Mouse (Mus musculus): ENCODE measurements around the gene Pign. TPM values are rescaled to one million over a fixed set of nuclear protein-coding genes. Genes with fewer than 3 reads are reported as not detected.

Gene Pign
- polyA plus RNA-seq, 1 experiment from 2014 or later = 15.9 TPM

- Histone ChIP-seq H3K27me3 (ENCODE audit: control insufficient read depth, insufficient read depth, low read length) (no peaks in the 10 kb centered on the region), H3K27ac (ENCODE audit: low read depth, low read length) (no peak overlapping the region), H3K4me1 (replicated peaks; ENCODE audit: control insufficient read depth, insufficient read depth, low read length) (no peaks in the 10 kb centered on the region), H3K9me3 (ENCODE audit: control insufficient read depth, low read length) (no peaks in the 10 kb centered on the region), H3K4me2 (ENCODE audit: low read depth, low read length, severe bottlenecking) (no peak overlapping the region), H3K9ac (ENCODE audit: low read length) (no peak overlapping the region), H3K36me3 (ENCODE audit: control insufficient read depth, insufficient read depth, low read length) (no peaks in the 10 kb centered on the region), H3K4me3 (ENCODE audit: low read depth, low read length) (no peak overlapping the region)
- DNase-seq (ENCODE audit: low spot score) = no peak
- no peak for ATAC-seq (replicated peaks; ENCODE audit: low FRiP score)
- WGBS = 89% methylated on average over 2 of the region's 2 CpGs
Measured at GRCm38 (mm10) chr1:105674763-105675162, 11.3 kb upstream of the Pign start.

GRCm38 (mm10) chr1:105669700-105670099, 6.2 kb upstream of the Pign start:
- Histone ChIP-seq H3K4me2 (ENCODE audit: low read depth, low read length, severe bottlenecking) (no peak overlapping the region), H3K9me3 (ENCODE audit: control insufficient read depth, low read length) (no peaks in the 10 kb centered on the region), H3K9ac (ENCODE audit: low read length) (no peak overlapping the region), H3K36me3 (ENCODE audit: control insufficient read depth, insufficient read depth, low read length) (no peaks in the 10 kb centered on the region), H3K4me3 (ENCODE audit: low read depth, low read length) (no peak overlapping the region), H3K4me1 (replicated peaks; ENCODE audit: control insufficient read depth, insufficient read depth, low read length) (no peaks in the 10 kb centered on the region), H3K27ac (ENCODE audit: low read depth, low read length) (no peak overlapping the region), H3K27me3 (ENCODE audit: control insufficient read depth, insufficient read depth, low read length) (no peaks in the 10 kb centered on the region)
- no peak for DNase-seq (ENCODE audit: low spot score)
- ATAC-seq (replicated peaks; ENCODE audit: low FRiP score) = no peak

- Histone ChIP-seq H3K27ac (ENCODE audit: low read depth, low read length) (no peak overlapping the region), H3K9ac (ENCODE audit: low read length) (peak overlapping the region; percentile 80), H3K36me3 (ENCODE audit: control insufficient read depth, insufficient read depth, low read length) (no peaks in the 10 kb centered on the region), H3K27me3 (ENCODE audit: control insufficient read depth, insufficient read depth, low read length) (no peaks in the 10 kb centered on the region), H3K4me1 (replicated peaks; ENCODE audit: control insufficient read depth, insufficient read depth, low read length) (no peaks in the 10 kb centered on the region), H3K4me3 (ENCODE audit: low read depth, low read length) (peak overlapping the region; percentile 93), H3K9me3 (ENCODE audit: control insufficient read depth, low read length) (no peaks in the 10 kb centered on the region), H3K4me2 (ENCODE audit: low read depth, low read length, severe bottlenecking) (peak overlapping the region; percentile 88)
- under 1% methylated on average over 68 of the region's 68 CpGs for WGBS
- peak; percentile 62 for DNase-seq (ENCODE audit: low spot score)
- ATAC-seq (replicated peaks; ENCODE audit: low FRiP score) = no peak
Measured at GRCm38 (mm10) chr1:105663962-105664812, 710 bp upstream of the Pign start.

GRCm38 (mm10) chr1:105662820-105663170, 682 bp downstream of the Pign start:
- Histone ChIP-seq H3K27ac (ENCODE audit: low read depth, low read length) (no peak overlapping the region; the same call in 1 of the 2 replicates), H3K4me2 (ENCODE audit: low read depth, low read length, severe bottlenecking) (peak overlapping the region; percentile 57), H3K36me3 (ENCODE audit: control insufficient read depth, insufficient read depth, low read length) (no peaks in the 10 kb centered on the region), H3K27me3 (ENCODE audit: control insufficient read depth, insufficient read depth, low read length) (no peaks in the 10 kb centered on the region), H3K9me3 (ENCODE audit: control insufficient read depth, low read length) (no peaks in the 10 kb centered on the region), H3K9ac (ENCODE audit: low read length) (peak overlapping the region; percentile 65), H3K4me3 (ENCODE audit: low read depth, low read length) (peak overlapping the region; percentile 93), H3K4me1 (replicated peaks; ENCODE audit: control insufficient read depth, insufficient read depth, low read length) (no peaks in the 10 kb centered on the region)
- WGBS = 11% methylated on average over 6 of the region's 6 CpGs
- no peak for DNase-seq (ENCODE audit: low spot score)
- ATAC-seq (replicated peaks; ENCODE audit: low FRiP score) = no peak

GRCm38 (mm10) chr1:105660015-105660414, 3.5 kb downstream of the Pign start:
- Histone ChIP-seq H3K36me3 (ENCODE audit: control insufficient read depth, insufficient read depth, low read length) (no peaks in the 10 kb centered on the region), H3K4me1 (replicated peaks; ENCODE audit: control insufficient read depth, insufficient read depth, low read length) (no peaks in the 10 kb centered on the region), H3K9me3 (ENCODE audit: control insufficient read depth, low read length) (no peaks in the 10 kb centered on the region), H3K9ac (ENCODE audit: low read length) (no peak overlapping the region), H3K4me3 (ENCODE audit: low read depth, low read length) (no peak overlapping the region), H3K27ac (ENCODE audit: low read depth, low read length) (no peak overlapping the region), H3K4me2 (ENCODE audit: low read depth, low read length, severe bottlenecking) (no peak overlapping the region), H3K27me3 (ENCODE audit: control insufficient read depth, insufficient read depth, low read length) (no peaks in the 10 kb centered on the region)
- DNase-seq (ENCODE audit: low spot score) (no peak), ATAC-seq (replicated peaks; ENCODE audit: low FRiP score) (no peak)
- 24% methylated on average over 3 of the region's 3 CpGs for WGBS

- DNase-seq (ENCODE audit: low spot score) = no peak
- no peaks in the 10 kb centered on the region for H3K27me3 ChIP-seq (ENCODE audit: control insufficient read depth, insufficient read depth, low read length)
- H3K9ac ChIP-seq (ENCODE audit: low read length) = no peak overlapping the region
- no peaks in the 10 kb centered on the region for H3K9me3 ChIP-seq (ENCODE audit: control insufficient read depth, low read length)
- no peaks in the 10 kb centered on the region for H3K4me1 ChIP-seq (replicated peaks; ENCODE audit: control insufficient read depth, insufficient read depth, low read length)
- no peaks in the 10 kb centered on the region for H3K36me3 ChIP-seq (ENCODE audit: control insufficient read depth, insufficient read depth, low read length)
- H3K27ac ChIP-seq (ENCODE audit: low read depth, low read length) = no peak overlapping the region
- no peak for ATAC-seq (replicated peaks; ENCODE audit: low FRiP score)
- no peak overlapping the region for H3K4me3 ChIP-seq (ENCODE audit: low read depth, low read length)
- H3K4me2 ChIP-seq (ENCODE audit: low read depth, low read length, severe bottlenecking) = no peak overlapping the region
- WGBS = 91% methylated on average over 1 of the region's 1 CpGs
Measured at GRCm38 (mm10) chr1:105653981-105654380, 9.5 kb downstream of the Pign start.

GRCm38 (mm10) chr1:105650650-105651049, 12.8 kb downstream of the Pign start:
- ATAC-seq (replicated peaks; ENCODE audit: low FRiP score) (no peak), DNase-seq (ENCODE audit: low spot score) (no peak)
- H3K9me3 ChIP-seq (ENCODE audit: control insufficient read depth, low read length) = no peaks in the 10 kb centered on the region
- H3K27me3 ChIP-seq (ENCODE audit: control insufficient read depth, insufficient read depth, low read length) = no peaks in the 10 kb centered on the region
- no peaks in the 10 kb centered on the region for H3K36me3 ChIP-seq (ENCODE audit: control insufficient read depth, insufficient read depth, low read length)
- H3K4me2 ChIP-seq (ENCODE audit: low read depth, low read length, severe bottlenecking) = no peak overlapping the region
- WGBS = 88% methylated on average over 1 of the region's 1 CpGs
- no peak overlapping the region for H3K9ac ChIP-seq (ENCODE audit: low read length)
- no peak overlapping the region for H3K27ac ChIP-seq (ENCODE audit: low read depth, low read length)
- H3K4me3 ChIP-seq (ENCODE audit: low read depth, low read length) = no peak overlapping the region
- no peaks in the 10 kb centered on the region for H3K4me1 ChIP-seq (replicated peaks; ENCODE audit: control insufficient read depth, insufficient read depth, low read length)

- no peaks in the 10 kb centered on the region for H3K9me3 ChIP-seq (ENCODE audit: control insufficient read depth, low read length)
- no peak overlapping the region for H3K27ac ChIP-seq (ENCODE audit: low read depth, low read length)
- H3K4me2 ChIP-seq (ENCODE audit: low read depth, low read length, severe bottlenecking) = no peak overlapping the region
- H3K27me3 ChIP-seq (ENCODE audit: control insufficient read depth, insufficient read depth, low read length) = no peaks in the 10 kb centered on the region
- no peaks in the 10 kb centered on the region for H3K4me1 ChIP-seq (replicated peaks; ENCODE audit: control insufficient read depth, insufficient read depth, low read length)
- 84% methylated on average over 3 of the region's 3 CpGs for WGBS
- no peak overlapping the region for H3K4me3 ChIP-seq (ENCODE audit: low read depth, low read length)
- DNase-seq (ENCODE audit: low spot score) (no peak), ATAC-seq (replicated peaks; ENCODE audit: low FRiP score) (no peak)
- no peak overlapping the region for H3K9ac ChIP-seq (ENCODE audit: low read length)
- H3K36me3 ChIP-seq (ENCODE audit: control insufficient read depth, insufficient read depth, low read length) = no peaks in the 10 kb centered on the region
Measured at GRCm38 (mm10) chr1:105644093-105644492, 19.4 kb downstream of the Pign start.

- Histone ChIP-seq H3K4me3 (ENCODE audit: low read depth, low read length) (no peak overlapping the region), H3K9me3 (ENCODE audit: control insufficient read depth, low read length) (no peaks in the 10 kb centered on the region), H3K36me3 (ENCODE audit: control insufficient read depth, insufficient read depth, low read length) (no peaks in the 10 kb centered on the region), H3K27ac (ENCODE audit: low read depth, low read length) (no peak overlapping the region), H3K4me1 (replicated peaks; ENCODE audit: control insufficient read depth, insufficient read depth, low read length) (no peaks in the 10 kb centered on the region), H3K9ac (ENCODE audit: low read length) (no peak overlapping the region), H3K4me2 (ENCODE audit: low read depth, low read length, severe bottlenecking) (no peak overlapping the region), H3K27me3 (ENCODE audit: control insufficient read depth, insufficient read depth, low read length) (no peaks in the 10 kb centered on the region)
- peak; percentile 55; the same call in 1 of the 2 replicates for ATAC-seq (replicated peaks; ENCODE audit: low FRiP score)
- 40% methylated on average over 3 of the region's 3 CpGs for WGBS
- DNase-seq (ENCODE audit: low spot score) = no peak
Measured at GRCm38 (mm10) chr1:105630481-105630880, 33.0 kb downstream of the Pign start.
